In genomic region chr6:106663780-106664651, GRCm38 (mm10) we compare ENCODE assay signal across 8 mouse cellular contexts.
DNase-seq lines count a peak whose midpoint lies in the region; ATAC-seq and TF ChIP-seq lines count a peak whose summit lies in the region.

No protein-coding gene starts in this region.

- no peak overlapping the region for H3K27ac ChIP-seq in heart, postnatal 0 days (ENCODE audit: low read depth)
- no peak overlapping the region for H3K27ac ChIP-seq in heart, embryonic 12.5 days (ENCODE audit: poor library complexity, severe bottlenecking)
- no peak overlapping the region for H3K27ac ChIP-seq in midbrain, embryonic 12.5 days (replicated peaks)

- no peak overlapping the region for H3K9ac ChIP-seq in heart, postnatal 0 days (replicated peaks; ENCODE audit: low read depth, low read length)
- no peak overlapping the region for H3K9ac ChIP-seq in heart, embryonic 12.5 days
- H3K9ac ChIP-seq in midbrain, embryonic 12.5 days (replicated peaks): no peak overlapping the region

- H3K4me2 ChIP-seq in heart, postnatal 0 days (ENCODE audit: low read depth, low read length): no peak overlapping the region
- no peak overlapping the region for H3K4me2 ChIP-seq in heart, embryonic 12.5 days
- no peak overlapping the region for H3K4me2 ChIP-seq in midbrain, embryonic 12.5 days (replicated peaks)

- no peaks in the 10 kb centered on the region for H3K27me3 ChIP-seq in heart, postnatal 0 days (ENCODE audit: control insufficient read depth, insufficient read depth, low read length)
- no peaks in the 10 kb centered on the region for H3K27me3 ChIP-seq in heart, embryonic 12.5 days (replicated peaks)
- no peaks in the 10 kb centered on the region for H3K27me3 ChIP-seq in midbrain, embryonic 12.5 days

- no peak for DNase-seq in heart, postnatal 0 days (ENCODE audit: low spot score)
- peak; percentile 71 for DNase-seq in adrenal gland, postnatal 14 days
- DNase-seq in kidney, postnatal 10 days: peak; percentile 73
- peak; percentile 54 for DNase-seq in thymus, postnatal 25 days

- TF ChIP-seq CTCF in heart, postnatal 0 days (IDR thresholded peaks at IDR 0.05; ENCODE audit: low read depth): peak; percentile 47

- TF ChIP-seq EP300 in heart, postnatal 0 days (IDR thresholded peaks at IDR 0.05; ENCODE audit: low read depth): no peak

- 41% methylated on average over 6 of the region's 6 CpGs for WGBS in heart, postnatal 0 days
- WGBS in heart, embryonic 12.5 days: 39% methylated on average over 6 of the region's 6 CpGs
- WGBS in midbrain, embryonic 12.5 days: 33% methylated on average over 6 of the region's 6 CpGs

- no peak overlapping the region for H3K4me3 ChIP-seq in heart, postnatal 0 days (ENCODE audit: low read depth, low read length)
- H3K4me3 ChIP-seq in heart, embryonic 12.5 days: no peak overlapping the region
- H3K4me3 ChIP-seq in midbrain, embryonic 12.5 days: no peak overlapping the region

- no peak for ATAC-seq in heart, postnatal 0 days (ENCODE audit: insufficient read depth, low read depth)
- ATAC-seq in heart, embryonic 12.5 days (ENCODE audit: insufficient number of reproducible peaks, low FRiP score): no peak
- peak; percentile 91 for ATAC-seq in CD4-positive, CD25-positive, alpha-beta regulatory T cell, adult 4 months
- peak; percentile 63; the same call in 1 of the 2 replicates for ATAC-seq in erythroid progenitor cell, adult 5-6 weeks (replicated peaks; ENCODE audit: low FRiP score, poor library complexity, severe bottlenecking)
- peak; percentile 44; the same call in 1 of the 2 replicates for ATAC-seq in midbrain, embryonic 12.5 days (ENCODE audit: low FRiP score, low read depth)

- no peaks in the 10 kb centered on the region for H3K36me3 ChIP-seq in heart, postnatal 0 days (replicated peaks; ENCODE audit: control insufficient read depth, insufficient read depth, low read length)
- H3K36me3 ChIP-seq in heart, embryonic 12.5 days: no peaks in the 10 kb centered on the region
- no peaks in the 10 kb centered on the region for H3K36me3 ChIP-seq in midbrain, embryonic 12.5 days

- H3K4me1 ChIP-seq in heart, postnatal 0 days (ENCODE audit: control insufficient read depth, insufficient read depth): no peaks in the 10 kb centered on the region
- H3K4me1 ChIP-seq in heart, embryonic 12.5 days (replicated peaks): no peaks in the 10 kb centered on the region
- H3K4me1 ChIP-seq in midbrain, embryonic 12.5 days: no peaks in the 10 kb centered on the region

- H3K9me3 ChIP-seq in heart, postnatal 0 days (replicated peaks; ENCODE audit: control insufficient read depth, low read length): no peaks in the 10 kb centered on the region
- H3K9me3 ChIP-seq in heart, embryonic 12.5 days (replicated peaks): no peaks in the 10 kb centered on the region
- no peaks in the 10 kb centered on the region for H3K9me3 ChIP-seq in midbrain, embryonic 12.5 days

Comparison
In these comparisons a context has a peak if more than half of its experiments do, and no peak if none do; other contexts are left out.
1. ATAC-seq: peak in CD4-positive, CD25-positive, alpha-beta regulatory T cell, adult 4 months (single experiment), erythroid progenitor cell, adult 5-6 weeks (single experiment) and midbrain, embryonic 12.5 days (single experiment); none in heart, postnatal 0 days (single experiment) and heart, embryonic 12.5 days (single experiment).